Mouse (Mus musculus) MEL (cell line): ENCODE data around the gene Rnf145. TPM values are rescaled to one million over a fixed set of nuclear protein-coding genes. Genes with fewer than 3 reads are reported as not detected.

Experiments used
- DNase-seq: peaks from one replicate; pipeline ENCODE4 v3.0.0; 2011; ENCODE audit warnings: low read depth, low spot score
- H3K27ac ChIP-seq: 2 replicates; pipeline ENCODE4 v1.5.1; 2012; ENCODE audit warnings: low read depth, mild to moderate bottlenecking, control low read depth, low read length, moderate library complexity; ENCODE audit not compliant: control insufficient read depth
- H3K27me3 ChIP-seq, 2 experiments: fragments of 150-350 bp in 1 of 2; sonication (generic) in 1 of 2; 2 replicates each; pipeline ENCODE4 v1.6.1; 2012; ENCODE audit warnings: low read length in 2 of 2, mild to moderate bottlenecking in 2 of 2, improper control_type of control experiment in 1 of 2, moderate library complexity in 1 of 2; ENCODE audit not compliant: insufficient read depth in 2 of 2, control insufficient read depth in 1 of 2
- H3K36me3 ChIP-seq, 2 experiments: 2 replicates each; pipeline ENCODE4 v1.6.1; 2012 to 2014; ENCODE audit warnings: low read length in 2 of 2, improper control_type of control experiment in 1 of 2, inconsistent platforms in 1 of 2, mild to moderate bottlenecking in 1 of 2; ENCODE audit not compliant: insufficient read depth in 2 of 2, control insufficient read depth in 1 of 2
- H3K4me1 ChIP-seq, 2 experiments: fragments of 150-350 bp in 1 of 2; sonication (generic) in 1 of 2; 2 replicates each; pipeline ENCODE4 v1.6.1; 2012; ENCODE audit warnings: low read length in 2 of 2, improper control_type of control experiment in 1 of 2, mild to moderate bottlenecking in 1 of 2; ENCODE audit not compliant: insufficient read depth in 2 of 2, control insufficient read depth in 1 of 2
- H3K4me3 ChIP-seq, 2 experiments: fragments of 150-350 bp in 1 of 2; sonication (generic) in 1 of 2; 2 replicates each; pipeline ENCODE4 v1.5.1; 2012; ENCODE audit warnings: low read depth in 2 of 2, low read length in 2 of 2, mild to moderate bottlenecking in 2 of 2, moderate library complexity in 2 of 2, control low read depth in 1 of 2, improper control_type of control experiment in 1 of 2; ENCODE audit not compliant: control insufficient read depth in 1 of 2, insufficient read depth in 1 of 2
- H3K79me2 ChIP-seq: 2 replicates; pipeline ENCODE4 v1.6.1; 2012; ENCODE audit warnings: mild to moderate bottlenecking, low read length, moderate library complexity; ENCODE audit not compliant: control insufficient read depth, poor library complexity, insufficient read depth
- H3K9ac ChIP-seq: 2 replicates; pipeline ENCODE4 v1.6.1; 2012; ENCODE audit warnings: low read depth, mild to moderate bottlenecking, control low read depth, low read length, moderate library complexity; ENCODE audit not compliant: control insufficient read depth, poor library complexity, severe bottlenecking
- H3K9me3 ChIP-seq: fragments of 150-350 bp; sonication (generic); replicated peaks from 2 replicates; pipeline ENCODE4 v1.6.1; 2012; ENCODE audit warnings: mild to moderate bottlenecking, low read length, improper control_type of control experiment, moderate library complexity; ENCODE audit not compliant: insufficient read depth
- CHD2 ChIP-seq: IDR thresholded peaks from 2 replicates; pipeline ENCODE4 v1.6.1; 2011; ENCODE audit warnings: low read length, improper control_type of control experiment
- CTCF ChIP-seq, 3 experiments: IDR thresholded peaks in 2 of 3; conservative IDR thresholded peaks in 1 of 3; 2 replicates each; pipeline ENCODE4 v1.5.1; 2011 to 2012; ENCODE audit warnings: low read length in 3 of 3, low read depth in 2 of 3, mild to moderate bottlenecking in 2 of 3, improper control_type of control experiment in 1 of 3, inconsistent platforms in 1 of 3, mixed read lengths in 1 of 3, moderate library complexity in 1 of 3; ENCODE audit not compliant: control insufficient read depth in 1 of 3, insufficient read depth in 1 of 3, poor library complexity in 1 of 3, severe bottlenecking in 1 of 3
- E2F4 ChIP-seq: IDR thresholded peaks from 2 replicates; pipeline ENCODE4 v1.6.1; 2011; ENCODE audit warnings: low read depth, low read length, improper control_type of control experiment, borderline replicate concordance
- ELF1 ChIP-seq: IDR thresholded peaks from 2 replicates; pipeline ENCODE4 v1.6.1; 2014; ENCODE audit warnings: low read depth, mild to moderate bottlenecking, inconsistent platforms, low read length, improper control_type of control experiment, moderate library complexity
- EP300 ChIP-seq, 2 experiments: IDR thresholded peaks; 2 replicates each; pipeline ENCODE4 v1.6.1; 2011; ENCODE audit warnings: improper control_type of control experiment in 2 of 2, low read length in 2 of 2, low read depth in 1 of 2, mild to moderate bottlenecking in 1 of 2
- HCFC1 ChIP-seq: IDR thresholded peaks from 2 replicates; pipeline ENCODE4 v1.6.1; 2012; ENCODE audit warnings: low read depth, mild to moderate bottlenecking, inconsistent platforms, low read length, improper control_type of control experiment, moderate library complexity
- JUND ChIP-seq: IDR thresholded peaks from 2 replicates; pipeline ENCODE4 v1.6.1; 2011; ENCODE audit warnings: low read depth, mild to moderate bottlenecking, improper control_type of control experiment, low read length
- KAT2A ChIP-seq: conservative IDR thresholded peaks from 2 replicates; pipeline ENCODE4 v1.6.1; 2012; ENCODE audit warnings: low read depth, low read length, improper control_type of control experiment, inconsistent platforms
- MAZ ChIP-seq: IDR thresholded peaks from 2 replicates; pipeline ENCODE4 v1.6.1; 2012; ENCODE audit warnings: low read depth, mild to moderate bottlenecking, inconsistent platforms, low read length, improper control_type of control experiment
- MXI1 ChIP-seq: IDR thresholded peaks from 2 replicates; pipeline ENCODE4 v1.6.1; 2011; ENCODE audit warnings: mild to moderate bottlenecking, low read depth, low read length, improper control_type of control experiment
- NRF1 ChIP-seq: IDR thresholded peaks from 2 replicates; pipeline ENCODE4 v1.6.1; 2014; ENCODE audit warnings: low read depth, mild to moderate bottlenecking, inconsistent platforms, low read length, improper control_type of control experiment, moderate library complexity; ENCODE audit not compliant: poor library complexity, insufficient read depth, severe bottlenecking
- POLR2A ChIP-seq, 2 experiments: IDR thresholded peaks; 2 replicates each; pipeline ENCODE4 v1.6.1; 2011 to 2012; ENCODE audit warnings: low read length in 2 of 2, mild to moderate bottlenecking in 2 of 2, control low read depth in 1 of 2, improper control_type of control experiment in 1 of 2, low read depth in 1 of 2, moderate library complexity in 1 of 2; ENCODE audit not compliant: control insufficient read depth in 1 of 2, insufficient read depth in 1 of 2, poor library complexity in 1 of 2
- POLR2AphosphoS2 ChIP-seq: IDR thresholded peaks from 2 replicates; pipeline ENCODE4 v1.6.1; 2011; ENCODE audit warnings: low read length, improper control_type of control experiment
- RCOR1 ChIP-seq: IDR thresholded peaks from 2 replicates; pipeline ENCODE4 v1.6.1; 2012; ENCODE audit warnings: low read depth, mild to moderate bottlenecking, inconsistent platforms, low read length, improper control_type of control experiment
- SIN3A ChIP-seq: IDR thresholded peaks from 2 replicates; pipeline ENCODE4 v1.6.1; 2012; ENCODE audit warnings: low read length, improper control_type of control experiment, inconsistent platforms
- SMC3 ChIP-seq: IDR thresholded peaks from 2 replicates; pipeline ENCODE4 v1.6.1; 2011; ENCODE audit warnings: low read depth, low read length, improper control_type of control experiment
- TAL1 ChIP-seq: IDR thresholded peaks from 2 replicates; pipeline ENCODE4 v1.6.1; 2012; ENCODE audit warnings: mild to moderate bottlenecking, inconsistent platforms, low read length, moderate library complexity, mixed read lengths
- TBP ChIP-seq: IDR thresholded peaks from 2 replicates; pipeline ENCODE4 v1.8.0; 2011; ENCODE audit warnings: low read depth, low read length, improper control_type of control experiment
- UBTF ChIP-seq: IDR thresholded peaks from 2 replicates; pipeline ENCODE4 v1.6.1; 2012; ENCODE audit warnings: low read depth, mild to moderate bottlenecking, inconsistent platforms, low read length, improper control_type of control experiment, moderate library complexity, borderline replicate concordance; ENCODE audit not compliant: insufficient read depth
- ZC3H11A ChIP-seq: IDR thresholded peaks from 2 replicates; pipeline ENCODE4 v1.6.1; 2012; ENCODE audit warnings: low read depth, mild to moderate bottlenecking, inconsistent platforms, low read length, improper control_type of control experiment
- ZMIZ1 ChIP-seq: IDR thresholded peaks from 2 replicates; pipeline ENCODE4 v1.6.1; 2012; ENCODE audit warnings: low read depth, mild to moderate bottlenecking, inconsistent platforms, low read length, improper control_type of control experiment, moderate library complexity
- polyA plus RNA-seq, 2 experiments: library from polyadenylated mRNA; stranded (reverse) in 1 of 2; unstranded in 1 of 2; fragments of >175 nt in 1 of 2; fragments of >200 nt in 1 of 2; gene quantifications; 2 replicates each; pipeline versions ENCODE4 v1.2.1 to v1.2.4; 2012; ENCODE audit warnings: low replicate concordance in 2 of 2, low read depth in 1 of 2; ENCODE audit not compliant: insufficient read length in 2 of 2, insufficient read depth in 1 of 2, missing spikeins in 1 of 2
- total RNA-seq: library from RNA; depleted of rRNA; stranded (reverse); fragments of 300-350 nt; gene quantifications from 2 replicates; pipeline ENCODE4 v1.2.3, GENCODE M21; 2012

The Rnf145 gene
- total and polyA plus RNA-seq, 3 experiments: 73.5 to 94.1 TPM; not detected in 1

- no peak for TF ChIP-seq POLR2AphosphoS2
- TF ChIP-seq MXI1: no peak
- no peak for TF ChIP-seq ZC3H11A
- TF ChIP-seq ZMIZ1: no peak
- no peak for TF ChIP-seq ELF1
- TF ChIP-seq TAL1: no peak
- no peak for TF ChIP-seq SIN3A
- TF ChIP-seq TBP: no peak
- no peak for TF ChIP-seq E2F4
- TF ChIP-seq EP300 (IDR thresholded peaks at IDR 0.05; ENCODE audit: low read depth in 1 of 2, low read length in 2 of 2): no peak
- TF ChIP-seq, all 39 proteins: peak for 0
- peaks cover 0 to 67% of the 10 kb centered on the region in 2 experiments; a peak in 2 of 4 replicates for H3K36me3 ChIP-seq
- 0 out of 2 replicates have a peak, but pooled peaks cover 3% of the 10 kb centered on the region for H3K79me2 ChIP-seq
Observed at GRCm38 (mm10) chr11:44558521-44558920, 39.8 kb downstream of the Rnf145 start.

GRCm38 (mm10) chr11:44559466-44559865 lies 40.7 kb downstream of the Rnf145 start:
- no peak overlapping the region for H3K27ac ChIP-seq
- 0 out of 2 replicates have a peak, but pooled peaks cover under 1% of the 10 kb centered on the region for H3K79me2 ChIP-seq
- no peak for DNase-seq
- TF ChIP-seq CTCF (IDR thresholded peaks at IDR 0.05 in 2 of 3, conservative IDR thresholded peaks at IDR 0.05 in 1 of 3; ENCODE audit: control insufficient read depth in 1 of 3, insufficient read depth in 1 of 3, low read depth in 2 of 3, low read length in 3 of 3, poor library complexity in 1 of 3, severe bottlenecking in 1 of 3) (no peak), POLR2A (IDR thresholded peaks at IDR 0.05; ENCODE audit: control insufficient read depth in 1 of 2, insufficient read depth in 1 of 2, low read depth in 1 of 2, low read length in 2 of 2, poor library complexity in 1 of 2) (no peak), SIN3A (no peak), HCFC1 (no peak), SMC3 (no peak), ZMIZ1 (no peak), NRF1 (no peak), ELF1 (no peak), POLR2AphosphoS2 (no peak), RCOR1 (no peak), TAL1 (no peak), JUND (no peak), MAZ (no peak), UBTF (no peak), CHD2 (no peak), KAT2A (no peak)
- H3K4me3 ChIP-seq: no peak overlapping the region
- H3K4me1 ChIP-seq: no peaks in the 10 kb centered on the region
- H3K9ac ChIP-seq: no peak overlapping the region
- no peaks in the 10 kb centered on the region for H3K9me3 ChIP-seq
- no peaks in the 10 kb centered on the region for H3K27me3 ChIP-seq
- H3K36me3 ChIP-seq: peaks cover 0 to 63% of the 10 kb centered on the region in 2 experiments; a peak in 2 of 4 replicates

More at GRCm38 (mm10) chr11:44558521-44558920, 39.8 kb downstream of the Rnf145 start:
- Histone ChIP-seq H3K4me1 (no peaks in the 10 kb centered on the region), H3K27ac (no peak overlapping the region), H3K4me3 (no peak overlapping the region), H3K9me3 (no peaks in the 10 kb centered on the region), H3K9ac (no peak overlapping the region), H3K27me3 (no peaks in the 10 kb centered on the region)
- DNase-seq: no peak
